Mouse (Mus musculus) erythroblast, embryonic 14.5 days (primary cell): ENCODE results near the gene Adgrf1.

Experiments
- GATA1 ChIP-seq: IDR thresholded peaks from 2 replicates; pipeline ENCODE4 v1.6.1; 2012; ENCODE audit warnings: low read length, inconsistent platforms, mixed read lengths
- TAL1 ChIP-seq: IDR thresholded peaks from 3 replicates; pipeline ENCODE4 v1.6.1; 2012; ENCODE audit warnings: low read length, inconsistent platforms, mixed read lengths

DNA sequence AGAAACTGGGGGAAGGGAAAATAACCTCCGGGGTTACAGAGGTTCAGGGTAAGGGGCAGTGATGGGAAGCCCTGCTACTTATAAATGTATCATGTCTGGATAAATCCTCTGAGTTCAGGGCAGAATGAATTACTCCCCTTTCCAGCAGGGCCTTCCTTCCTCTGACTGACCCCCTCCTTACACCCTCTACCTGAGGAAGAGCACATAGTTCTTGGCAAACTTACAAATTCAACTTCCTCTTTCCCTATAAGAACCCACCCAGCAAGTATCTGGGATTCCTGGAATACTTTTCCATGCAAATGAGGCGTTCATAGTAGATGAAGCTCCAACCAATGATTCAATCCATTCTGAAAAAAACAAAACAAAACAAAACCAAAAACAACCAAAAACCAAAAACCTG is 67.5 kb downstream of the Adgrf1 start:
- no peak for TF ChIP-seq GATA1
- no peak for TF ChIP-seq TAL1
